Mouse (Mus musculus): ENCODE data around the gene Gm21852.
"Not testable (repeated sequence)": the region's sequence is repeated elsewhere in the genome, so short reads cannot be mapped to it uniquely, and the experiment has no call there.

The Gm21852 gene

GRCm38 (mm10) chrY:40651896-40652295, at the start of gene Gm21852:
Gene Gm21852, minus strand, starts transcription at chrY:40651996.
- not testable (repeated sequence) for DNase-seq (ENCODE audit: low spot score)
